Mouse (Mus musculus) adrenal gland, postnatal 4 days (tissue): ENCODE measurements around the gene Pcbp3. TPM values are rescaled to one million over a fixed set of nuclear protein-coding genes. Genes with fewer than 3 reads are reported as not detected.
"Not testable (repeated sequence)": the region's sequence is repeated elsewhere in the genome, so short reads cannot be mapped to it uniquely, and the experiment has no call there.

Experiments used
- DNase-seq, 2 experiments: peaks; one replicate each; pipeline ENCODE4 v3.0.0; 2021 to 2022; ENCODE audit warnings: low spot score in 2 of 2, mixed read lengths in 2 of 2
- total RNA-seq, 2 experiments: library from RNA; stranded (reverse); gene quantifications; 2 replicates each; pipeline ENCODE4 v1.2.3; 2021

Gene Pcbp3
- total RNA-seq, 2 experiments from 2014 or later: 52.3 to 72.3 TPM

GRCm38 (mm10) chr10:76808446-76809400 lies 153.0 kb downstream of the Pcbp3 start:
- no peak for DNase-seq

- no peak for DNase-seq
Measured at GRCm38 (mm10) chr10:76802500-76802885, 159.2 kb downstream of the Pcbp3 start.

- DNase-seq: no peak
Measured at GRCm38 (mm10) chr10:76801841-76802499, 159.7 kb downstream of the Pcbp3 start.

- DNase-seq: no peak
Measured at GRCm38 (mm10) chr10:76801237-76801641, 160.4 kb downstream of the Pcbp3 start.

GRCm38 (mm10) chr10:76798751-76799585 lies 162.7 kb downstream of the Pcbp3 start:
- no peak for DNase-seq

- no peak for DNase-seq
Measured at GRCm38 (mm10) chr10:76794102-76794501, 167.6 kb downstream of the Pcbp3 start.

- no peak for DNase-seq
Measured at GRCm38 (mm10) chr10:76791475-76791874, 170.2 kb downstream of the Pcbp3 start.

- no peak for DNase-seq
Measured at GRCm38 (mm10) chr10:76789885-76790284, 171.8 kb downstream of the Pcbp3 start.

- DNase-seq: no peak
Measured at GRCm38 (mm10) chr10:76785312-76785711, 176.4 kb downstream of the Pcbp3 start.

- DNase-seq: no peak
Measured at GRCm38 (mm10) chr10:76779225-76779624, 182.5 kb downstream of the Pcbp3 start.

GRCm38 (mm10) chr10:76771624-76772023 lies 190.1 kb downstream of the Pcbp3 start:
- no peak for DNase-seq

GRCm38 (mm10) chr10:76771086-76771485 lies 190.6 kb downstream of the Pcbp3 start:
- DNase-seq: no peak

- DNase-seq: no peak
Measured at GRCm38 (mm10) chr10:76769581-76769980, 192.1 kb downstream of the Pcbp3 start.

- no peak for DNase-seq
Measured at GRCm38 (mm10) chr10:76766196-76766595, 195.5 kb downstream of the Pcbp3 start.

GRCm38 (mm10) chr10:76764927-76765326 lies 196.8 kb downstream of the Pcbp3 start:
- no peak for DNase-seq

GRCm38 (mm10) chr10:76763016-76763415 lies 198.7 kb downstream of the Pcbp3 start:
- DNase-seq: no peak

GRCm38 (mm10) chr10:76762411-76762810 lies 199.3 kb downstream of the Pcbp3 start:
- no peak for DNase-seq

- no peak for DNase-seq
Measured at GRCm38 (mm10) chr10:76759878-76760277, 201.8 kb downstream of the Pcbp3 start.

GRCm38 (mm10) chr10:76753640-76754039 lies 208.0 kb downstream of the Pcbp3 start:
- no peak for DNase-seq

GRCm38 (mm10) chr10:76744267-76744666 lies 217.4 kb downstream of the Pcbp3 start:
- DNase-seq: not testable (repeated sequence)

GRCm38 (mm10) chr10:76736764-76737163 lies 224.9 kb downstream of the Pcbp3 start:
- no peak for DNase-seq
